Mouse (Mus musculus) intestine, embryonic 16.5 days (tissue): ENCODE data around the gene Dtx3. TPM values are rescaled to one million over a fixed set of nuclear protein-coding genes. Genes with fewer than 3 reads are reported as not detected.

Experiments
- ATAC-seq: fragments of 200-750 bp; cut with Nextera tagmentation; 2 replicates; pipeline ENCODE4 v1.8.0; 2017; ENCODE audit warnings: moderate TSS enrichment, moderate library complexity
- H3K27ac ChIP-seq: fragments of 300-500 bp; sonication (generic); 2 replicates; pipeline ENCODE4 v1.5.1; 2014; ENCODE audit warnings: mild to moderate bottlenecking, low read length
- H3K27me3 ChIP-seq: fragments of 300-500 bp; sonication (generic); replicated peaks from 2 replicates; pipeline ENCODE4 v1.6.1; 2014; ENCODE audit warnings: low read length, control low read depth, mixed read lengths; ENCODE audit not compliant: control insufficient read depth, insufficient read depth
- H3K36me3 ChIP-seq: fragments of 300-500 bp; sonication (generic); 2 replicates; pipeline ENCODE4 v1.6.1; 2014; ENCODE audit warnings: low read length, control low read depth; ENCODE audit not compliant: control insufficient read depth, insufficient read depth
- H3K4me1 ChIP-seq: fragments of 300-500 bp; sonication (generic); 2 replicates; pipeline ENCODE4 v1.6.1; 2014; ENCODE audit warnings: low read length, control low read depth, mixed read lengths; ENCODE audit not compliant: control insufficient read depth, insufficient read depth
- H3K4me2 ChIP-seq: fragments of 300-500 bp; sonication (generic); 2 replicates; pipeline ENCODE4 v1.6.1; 2014; ENCODE audit warnings: low read depth, low read length, control low read depth
- H3K4me3 ChIP-seq: fragments of 300-500 bp; sonication (generic); 2 replicates; pipeline ENCODE4 v1.5.1; 2014; ENCODE audit warnings: mild to moderate bottlenecking, low read length
- H3K9ac ChIP-seq: fragments of 300-500 bp; sonication (generic); 2 replicates; pipeline ENCODE4 v1.6.1; 2014; ENCODE audit warnings: low read depth, low read length
- H3K9me3 ChIP-seq: fragments of 300-500 bp; sonication (generic); 2 replicates; pipeline ENCODE4 v1.6.1; 2016; ENCODE audit warnings: low read length, control low read depth; ENCODE audit not compliant: control insufficient read depth
- WGBS: fragments of 180-500 bp; shearing (Covaris S2); extraction: QIAGEN DNeasy Blood & Tissue Kit; methylation state at CpG from one replicate; pipeline ENCODE4 v1.1.7; 2014; 5-methylcytosine and 5-hydroxymethylcytosine counted together
- polyA plus RNA-seq: library from polyadenylated mRNA; unstranded; fragments of >200 nt; fragmentation: Nextera tagmentation; extraction: Ambion mirVana; gene quantifications from 2 replicates; pipeline ENCODE4 v1.2.1, GENCODE M21; 2015

Gene Dtx3
- polyA plus RNA-seq, 1 experiment from 2014 or later, result 54.4 TPM

GRCm38 (mm10) chr10:127190398-127191190 is 4.9 kb downstream of the Dtx3 start:
- peak overlapping the region; percentile 72 for H3K4me2 ChIP-seq
- 0 out of 2 replicates have a peak, but pooled peaks cover 4% of the 10 kb centered on the region for H3K9me3 ChIP-seq
- H3K4me3 ChIP-seq, result peak overlapping the region; percentile 65; the same call in 1 of the 2 replicates
- no peak for ATAC-seq
- 53% methylated on average over 14 of the region's 14 CpGs for WGBS
- peaks cover 11% of the 10 kb centered on the region; the same call in 1 of the 2 replicates for H3K36me3 ChIP-seq
- 0 out of 2 replicates have a peak, but pooled peaks cover 4% of the 10 kb centered on the region for H3K27me3 ChIP-seq
- H3K27ac ChIP-seq, result peak overlapping the region; percentile 89
- H3K9ac ChIP-seq, result peak overlapping the region; percentile 75
- H3K4me1 ChIP-seq, result peaks cover 32% of the 10 kb centered on the region

GRCm38 (mm10) chr10:127189651-127190381 is 5.7 kb downstream of the Dtx3 start, which contains the start of gene Arhgef25:
TSS of gene Arhgef25 (minus strand) at chr10:127190083.
- 8% methylated on average over 35 of the region's 35 CpGs for WGBS
- Histone ChIP-seq H3K9me3 (0 out of 2 replicates have a peak, but pooled peaks cover 4% of the 10 kb centered on the region), H3K4me1 (peaks cover 29% of the 10 kb centered on the region), H3K4me3 (peak within 1 kb of the TSS; percentile 65), H3K36me3 (peaks cover 11% of the 10 kb centered on the region; the same call in 1 of the 2 replicates), H3K4me2 (peak within 1 kb of the TSS; percentile 72), H3K27ac (peak within 1 kb of the TSS; percentile 89), H3K9ac (peak within 1 kb of the TSS; percentile 75), H3K27me3 (0 out of 2 replicates have a peak, but pooled peaks cover 4% of the 10 kb centered on the region)
- ATAC-seq, result peak; percentile 38

DNA sequence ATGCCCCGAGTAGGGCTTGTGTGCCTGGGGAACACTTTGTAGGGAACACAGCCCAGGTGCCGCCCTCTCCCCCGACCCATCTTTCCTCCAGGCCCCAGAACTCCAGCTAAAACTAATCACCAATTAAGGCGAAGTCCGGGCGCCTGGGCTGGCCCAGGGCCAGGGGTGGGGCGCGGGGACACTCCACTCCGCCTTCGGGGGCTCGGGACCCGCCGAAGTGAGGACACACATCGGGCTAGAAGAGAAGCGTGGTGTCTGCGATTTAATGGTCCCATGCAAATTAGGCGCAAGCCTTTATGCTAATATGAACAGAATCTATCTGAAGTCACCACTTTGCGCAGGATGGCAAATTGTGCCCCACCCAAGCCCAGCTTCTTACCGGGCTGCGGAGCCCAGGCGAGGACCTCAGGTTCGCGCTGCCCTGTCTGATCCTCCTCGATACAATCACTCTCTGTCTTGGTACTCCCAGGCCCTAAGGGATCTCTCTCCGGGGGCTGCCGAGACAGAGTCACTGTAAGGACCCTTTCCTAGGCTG is 6.3 kb downstream of the Dtx3 start:
- peak overlapping the region; percentile 72 for H3K4me2 ChIP-seq
- under 1% methylated on average over 26 of the region's 26 CpGs for WGBS
- 0 out of 2 replicates have a peak, but pooled peaks cover 4% of the 10 kb centered on the region for H3K9me3 ChIP-seq
- H3K4me1 ChIP-seq, result peaks cover 23% of the 10 kb centered on the region
- H3K27me3 ChIP-seq, result 0 out of 2 replicates have a peak, but pooled peaks cover 7% of the 10 kb centered on the region
- H3K36me3 ChIP-seq, result peaks cover 11% of the 10 kb centered on the region; the same call in 1 of the 2 replicates
- peak overlapping the region; percentile 65 for H3K4me3 ChIP-seq
- peak overlapping the region; percentile 75 for H3K9ac ChIP-seq
- peak; percentile 47 for ATAC-seq
- H3K27ac ChIP-seq, result peak overlapping the region; percentile 89

GRCm38 (mm10) chr10:127188465-127189115 is 6.9 kb downstream of the Dtx3 start:
- peak overlapping the region; percentile 72 for H3K4me2 ChIP-seq
- under 1% methylated on average over 39 of the region's 46 CpGs for WGBS
- H3K4me1 ChIP-seq, result peaks cover 29% of the 10 kb centered on the region
- peak; percentile 72 for ATAC-seq
- H3K9ac ChIP-seq, result peak overlapping the region; percentile 75
- peaks cover 11% of the 10 kb centered on the region; the same call in 1 of the 2 replicates for H3K36me3 ChIP-seq
- H3K4me3 ChIP-seq, result peak overlapping the region; percentile 65
- H3K27me3 ChIP-seq, result 0 out of 2 replicates have a peak, but pooled peaks cover 7% of the 10 kb centered on the region
- H3K27ac ChIP-seq, result peak overlapping the region; percentile 89
- H3K9me3 ChIP-seq, result 0 out of 2 replicates have a peak, but pooled peaks cover 4% of the 10 kb centered on the region

- ATAC-seq, result 0 out of 2 replicates have a peak, but pooled peaks have one; percentile 0
- Histone ChIP-seq H3K4me1 (peaks cover 32% of the 10 kb centered on the region), H3K27ac (peak overlapping the region; percentile 89), H3K9me3 (0 out of 2 replicates have a peak, but pooled peaks cover 4% of the 10 kb centered on the region), H3K36me3 (peaks cover 10% of the 10 kb centered on the region; the same call in 1 of the 2 replicates), H3K9ac (peak overlapping the region; percentile 75), H3K4me3 (peak overlapping the region; percentile 65), H3K4me2 (peak overlapping the region; percentile 72), H3K27me3 (0 out of 2 replicates have a peak, but pooled peaks cover 7% of the 10 kb centered on the region)
- WGBS, result 2% methylated on average over 14 of the region's 21 CpGs
Observed at GRCm38 (mm10) chr10:127188079-127188453, 7.5 kb downstream of the Dtx3 start.

- Histone ChIP-seq H3K27me3 (0 out of 2 replicates have a peak, but pooled peaks cover 7% of the 10 kb centered on the region), H3K4me1 (peaks cover 32% of the 10 kb centered on the region), H3K36me3 (peaks cover 6% of the 10 kb centered on the region; the same call in 1 of the 2 replicates), H3K27ac (peak overlapping the region; percentile 89), H3K9me3 (0 out of 2 replicates have a peak, but pooled peaks cover 4% of the 10 kb centered on the region), H3K4me2 (peak overlapping the region; percentile 72), H3K4me3 (peak overlapping the region; percentile 65), H3K9ac (peak overlapping the region; percentile 75)
- ATAC-seq, result no peak
- 48% methylated on average over 10 of the region's 10 CpGs for WGBS
Observed at GRCm38 (mm10) chr10:127187371-127188078, 8.0 kb downstream of the Dtx3 start.

DNA sequence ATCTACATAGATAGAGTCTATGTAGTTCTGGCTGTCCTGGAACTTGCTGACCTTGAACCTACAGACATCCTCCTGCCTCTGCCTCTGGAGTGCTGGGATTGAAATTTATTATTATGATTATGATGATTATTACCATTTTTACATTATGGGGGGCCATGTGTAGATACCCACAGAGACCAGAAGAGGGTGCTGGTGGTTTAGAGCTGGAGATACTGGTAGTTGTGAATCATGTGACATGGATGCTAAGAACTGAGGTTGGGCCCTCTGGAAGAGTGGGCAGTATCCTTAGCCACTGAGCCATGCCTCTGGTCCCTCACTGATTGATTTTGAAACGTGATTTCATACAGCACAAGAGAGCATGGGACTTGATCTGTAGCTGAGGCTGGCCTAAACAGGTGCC is 9.1 kb downstream of the Dtx3 start:
- H3K27me3 ChIP-seq, result peaks cover 11% of the 10 kb centered on the region; the same call in 1 of the 2 replicates
- peaks cover 32% of the 10 kb centered on the region for H3K4me1 ChIP-seq
- H3K4me3 ChIP-seq, result no peak overlapping the region
- WGBS, result 86% methylated on average over 1 of the region's 1 CpGs
- peaks cover 5% of the 10 kb centered on the region; the same call in 1 of the 2 replicates for H3K36me3 ChIP-seq
- ATAC-seq, result no peak
- no peak overlapping the region for H3K9ac ChIP-seq
- H3K4me2 ChIP-seq, result no peak overlapping the region
- no peak overlapping the region for H3K27ac ChIP-seq
- H3K9me3 ChIP-seq, result 0 out of 2 replicates have a peak, but pooled peaks cover 4% of the 10 kb centered on the region

- Histone ChIP-seq H3K27me3 (peaks cover 17% of the 10 kb centered on the region; the same call in 1 of the 2 replicates), H3K27ac (no peak overlapping the region), H3K9ac (no peak overlapping the region), H3K4me3 (no peak overlapping the region), H3K36me3 (peaks cover 5% of the 10 kb centered on the region; the same call in 1 of the 2 replicates), H3K9me3 (0 out of 2 replicates have a peak, but pooled peaks cover 4% of the 10 kb centered on the region), H3K4me1 (peaks cover 30% of the 10 kb centered on the region), H3K4me2 (no peak overlapping the region)
- no peak for ATAC-seq
- WGBS, result 84% methylated on average over 15 of the region's 15 CpGs
Observed at GRCm38 (mm10) chr10:127185506-127185905, 10.0 kb downstream of the Dtx3 start.
